Mouse (Mus musculus) C2C12 (cell line): ENCODE measurements around the gene Vax2.

ENCODE experiments used
- CTCF ChIP-seq: IDR thresholded peaks from one replicate; pipeline ENCODE4 v1.5.1; 2011; ENCODE audit not compliant: control insufficient read depth, insufficient read depth, insufficient read length
- MYOD1 ChIP-seq: IDR thresholded peaks from one replicate; pipeline ENCODE4 v1.6.1; 2011; ENCODE audit warnings: low read depth; ENCODE audit not compliant: control insufficient read depth, insufficient read length
- USF1 ChIP-seq: IDR thresholded peaks from one replicate; pipeline ENCODE4 v1.6.1; 2011; ENCODE audit warnings: low read depth, mild to moderate bottlenecking, control low read depth, moderate library complexity

GRCm38 (mm10) chr6:83750171-83750684, 39.2 kb downstream of the Vax2 start:
- TF ChIP-seq CTCF (peak; percentile 53), USF1 (no peak), MYOD1 (no peak)
